Mouse (Mus musculus) heart, embryonic 11.5 days (tissue): ENCODE results near the gene Fthl17a. TPM values are rescaled to one million over a fixed set of nuclear protein-coding genes. Genes with fewer than 3 reads are reported as not detected.

ENCODE experiments used
- ATAC-seq: fragments of 200-750 bp; cut with Nextera tagmentation; replicated peaks from 2 replicates; pipeline ENCODE4 v1.8.0; 2017; ENCODE audit warnings: moderate library complexity; ENCODE audit not compliant: insufficient number of reproducible peaks, low FRiP score, low TSS enrichment
- H3K27ac ChIP-seq: fragments of 300-500 bp; sonication (generic); 2 replicates; pipeline ENCODE4 v1.5.1; 2014; ENCODE audit warnings: mild to moderate bottlenecking, low read depth, low read length
- H3K27me3 ChIP-seq: fragments of 300-500 bp; sonication (generic); 2 replicates; pipeline ENCODE4 v1.6.1; 2014; ENCODE audit warnings: mild to moderate bottlenecking, low read length, mixed read lengths; ENCODE audit not compliant: control insufficient read depth, insufficient read depth
- H3K36me3 ChIP-seq: fragments of 300-500 bp; sonication (generic); 2 replicates; pipeline ENCODE4 v1.6.1; 2014; ENCODE audit warnings: mild to moderate bottlenecking, low read length, moderate library complexity, mixed read lengths; ENCODE audit not compliant: control insufficient read depth, insufficient read depth
- H3K4me1 ChIP-seq: fragments of 300-500 bp; sonication (generic); 2 replicates; pipeline ENCODE4 v1.6.1; 2014; ENCODE audit warnings: low read length; ENCODE audit not compliant: control insufficient read depth, insufficient read depth
- H3K4me2 ChIP-seq: fragments of 300-500 bp; sonication (generic); 2 replicates; pipeline ENCODE4 v1.6.1; 2014; ENCODE audit warnings: mild to moderate bottlenecking, moderate library complexity
- H3K4me3 ChIP-seq: fragments of 300-500 bp; sonication (generic); 2 replicates; pipeline ENCODE4 v1.5.1; 2014; ENCODE audit warnings: low read depth, low read length
- H3K9ac ChIP-seq: fragments of 300-500 bp; sonication (generic); 2 replicates; pipeline ENCODE4 v1.6.1; 2014; ENCODE audit warnings: mild to moderate bottlenecking, low read depth, low read length, moderate library complexity
- H3K9me3 ChIP-seq: fragments of 300-500 bp; sonication (generic); replicated peaks from 2 replicates; pipeline ENCODE4 v1.6.1; 2016; ENCODE audit warnings: low read length; ENCODE audit not compliant: control insufficient read depth
- WGBS: fragments of 180-500 bp; shearing (Covaris S2); extraction: QIAGEN DNeasy Blood & Tissue Kit; methylation state at CpG from one replicate; pipeline ENCODE4 v1.1.7; 2014; ENCODE audit not compliant: insufficient replicate concordance; 5-methylcytosine and 5-hydroxymethylcytosine counted together
- polyA plus RNA-seq: library from polyadenylated mRNA; unstranded; fragments of >200 nt; fragmentation: Nextera tagmentation; extraction: Ambion mirVana; gene quantifications from 2 replicates; pipeline ENCODE4 v1.2.1, GENCODE M21; 2014

The Fthl17a gene
- polyA plus RNA-seq, 1 experiment from 2014 or later: not detected

DNA sequence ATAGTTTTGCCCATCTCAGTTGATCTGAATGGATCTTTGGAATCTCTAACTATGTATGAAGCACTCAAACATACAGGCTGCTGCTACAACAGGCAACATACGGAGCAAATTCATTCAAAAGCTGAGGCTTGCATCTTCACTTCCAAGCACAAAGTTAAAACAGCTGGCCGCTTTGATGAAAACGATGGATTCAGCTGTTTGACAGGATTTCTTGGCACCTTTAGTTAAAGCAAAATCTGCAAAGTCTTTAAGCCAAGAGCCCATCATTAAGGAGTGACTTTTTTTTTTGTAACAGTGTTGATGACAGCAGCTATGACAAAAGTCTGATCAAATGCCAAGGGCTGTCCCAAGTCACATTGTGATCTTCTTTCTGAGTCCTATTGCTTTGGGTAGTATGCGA, 69.1 kb downstream of the Fthl17a start:
- Histone ChIP-seq H3K4me3 (no peak overlapping the region), H3K27ac (no peak overlapping the region), H3K36me3 (no peaks in the 10 kb centered on the region), H3K4me1 (no peaks in the 10 kb centered on the region), H3K27me3 (no peaks in the 10 kb centered on the region), H3K4me2 (no peak overlapping the region), H3K9ac (no peak overlapping the region), H3K9me3 (no peaks in the 10 kb centered on the region)
- 77% methylated on average over 4 of the region's 4 CpGs for WGBS
- ATAC-seq: no peak

- WGBS: 22% methylated on average over 1 of the region's 1 CpGs
- H3K36me3 ChIP-seq: no peaks in the 10 kb centered on the region
- H3K4me2 ChIP-seq: no peak overlapping the region
- no peaks in the 10 kb centered on the region for H3K9me3 ChIP-seq
- H3K4me3 ChIP-seq: no peak overlapping the region
- H3K9ac ChIP-seq: no peak overlapping the region
- H3K27ac ChIP-seq: no peak overlapping the region
- H3K27me3 ChIP-seq: no peaks in the 10 kb centered on the region
- no peak for ATAC-seq
- no peaks in the 10 kb centered on the region for H3K4me1 ChIP-seq
These were observed 69.7 kb downstream of the Fthl17a start for GRCm38 (mm10) chrX:85319193-85319592.
